Mouse (Mus musculus): ENCODE results near the gene Olfr1200.

The Olfr1200 gene

GRCm38 (mm10) chr2:88770388-88770787 is at the start of gene Olfr1200:
Gene Olfr1200, minus strand, starts transcription at chr2:88770488.
- in situ Hi-C loops (cut with MboI; ENCODE audit: low sequenced_read_pairs), result no loop called here

GRCm38 (mm10) chr2:88814196-88814595 is 43.9 kb upstream of the Olfr1200 start, which contains the start of gene Olfr1202:
Gene Olfr1202, plus strand, starts transcription at chr2:88814496.
- in situ Hi-C loops (cut with MboI; ENCODE audit: low sequenced_read_pairs), result no loop called here

GRCm38 (mm10) chr2:88792736-88793135 is 22.4 kb upstream of the Olfr1200 start, which contains the start of gene Olfr1201:
Gene Olfr1201, plus strand, starts transcription at chr2:88793036.
- in situ Hi-C loops (cut with MboI; ENCODE audit: low sequenced_read_pairs), result no loop called here

- in situ Hi-C loops (cut with MboI; ENCODE audit: low sequenced_read_pairs), result no loop called here
Measured at GRCm38 (mm10) chr2:88760369-88760768, 9.9 kb downstream of the Olfr1200 start, which contains the start of gene Olfr1199. Gene Olfr1199, minus strand, starts transcription at chr2:88760469.

- in situ Hi-C loops (cut with MboI; ENCODE audit: low sequenced_read_pairs), result no loop called here
Measured at GRCm38 (mm10) chr2:88751270-88751669, 19.0 kb downstream of the Olfr1200 start, which contains the start of gene Olfr1198. Gene Olfr1198, minus strand, starts transcription at chr2:88751370.

GRCm38 (mm10) chr2:88743379-88743778 is 26.9 kb downstream of the Olfr1200 start:
- in situ Hi-C loops (cut with MboI; ENCODE audit: low sequenced_read_pairs), result no loop called here

- in situ Hi-C loops (cut with MboI; ENCODE audit: low sequenced_read_pairs), result no loop called here
Measured at GRCm38 (mm10) chr2:88732266-88732665, 38.0 kb downstream of the Olfr1200 start, which contains the start of gene Olfr1197. Gene Olfr1197, minus strand, starts transcription at chr2:88732366.

All from CH12F3 (cell line).